Mouse (Mus musculus) right cerebral cortex, postnatal 10 days (tissue): ENCODE data around the gene Calhm1.

Experiments
- DNase-seq, 2 experiments: peaks; one replicate each; pipeline ENCODE4 v3.0.0; 2021; ENCODE audit warnings: low spot score in 2 of 2

Gene Calhm1

GRCm38 (mm10) chr19:47144154-47144553, at the start of gene Calhm1:
Gene Calhm1, minus strand, starts transcription at chr19:47144254.
- no peak for DNase-seq

GRCm38 (mm10) chr19:47192158-47192557, 48.1 kb upstream of the Calhm1 start:
- no peak for DNase-seq

GRCm38 (mm10) chr19:47188515-47189128, 44.6 kb upstream of the Calhm1 start:
- no peak for DNase-seq

DNA sequence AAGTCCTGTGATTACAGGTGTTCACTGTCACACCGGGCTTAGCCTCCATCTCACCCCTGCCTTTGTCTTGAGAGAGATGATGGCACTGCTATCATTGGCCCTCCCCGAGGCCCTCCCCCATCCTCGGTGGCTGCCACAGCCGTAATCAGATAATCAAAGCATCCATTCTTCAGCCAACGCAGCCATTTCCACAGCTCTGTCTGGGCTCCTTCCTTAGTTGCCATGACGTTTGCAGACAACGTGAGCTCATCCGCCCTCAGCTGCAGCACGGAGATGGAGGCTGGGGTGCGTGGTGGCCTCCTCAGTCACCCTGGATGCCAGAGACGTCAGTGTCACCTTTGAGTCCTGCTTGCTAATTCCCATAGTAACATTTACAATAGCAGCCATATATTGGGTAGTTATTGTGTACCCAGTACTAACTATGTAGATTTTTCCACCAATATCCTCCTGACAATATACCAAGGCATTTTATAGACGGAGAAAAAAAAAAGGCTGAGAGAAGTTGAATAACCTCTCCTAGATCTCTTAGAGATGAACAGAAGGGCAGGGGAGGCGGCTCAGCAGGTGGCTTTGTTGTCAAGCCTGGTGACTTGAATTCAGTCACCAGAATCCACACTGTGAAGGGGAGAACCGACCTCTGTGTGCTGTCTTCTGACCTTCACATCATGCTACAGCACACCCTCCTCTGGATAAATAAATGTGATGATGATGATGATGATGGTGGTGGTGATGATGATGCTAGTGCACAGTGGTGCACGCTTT, 42.6 kb upstream of the Calhm1 start:
- peak; percentile 51 to 59 for DNase-seq

DNA sequence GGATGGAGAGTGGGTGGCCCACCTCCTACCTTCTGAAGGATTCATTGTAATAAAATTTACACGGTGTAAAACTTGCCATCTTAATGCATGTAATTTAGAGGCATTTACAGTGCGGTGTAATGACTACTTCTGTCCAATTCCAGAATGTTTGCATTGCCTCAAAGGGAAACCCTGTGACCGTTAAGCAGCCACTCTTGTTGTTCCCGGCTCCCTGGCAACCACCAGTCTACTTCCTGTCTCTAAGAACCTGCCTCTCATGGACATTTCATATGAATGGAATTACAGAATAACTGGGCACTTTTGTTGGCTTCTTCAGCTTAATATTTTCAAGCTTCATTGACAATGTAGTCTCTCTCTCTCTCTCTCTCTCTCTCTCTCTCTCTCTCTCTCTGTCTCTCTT, 40.7 kb upstream of the Calhm1 start:
- DNase-seq: no peak

- DNase-seq: no peak
Observed at GRCm38 (mm10) chr19:47184221-47184620, 40.2 kb upstream of the Calhm1 start.

DNA sequence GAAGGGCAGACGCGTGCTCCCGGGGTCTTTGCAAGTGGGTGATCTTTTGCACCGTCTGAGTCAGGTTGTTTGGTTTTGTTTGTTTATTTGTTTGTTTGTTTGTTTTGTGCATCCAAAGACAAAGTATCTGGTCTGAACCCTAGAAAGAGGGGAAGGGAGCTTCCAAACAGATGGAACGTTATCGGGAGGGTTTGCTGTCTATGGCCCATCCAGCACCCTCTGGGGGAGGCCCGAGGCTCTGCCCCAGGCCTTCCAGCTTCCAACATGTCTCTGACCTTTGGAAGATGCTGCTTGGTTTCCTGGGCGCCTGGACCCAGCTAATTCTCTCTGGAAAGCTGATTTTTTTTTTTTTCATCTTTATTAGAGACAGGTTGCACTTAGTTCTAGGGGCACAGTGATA, 36.0 kb upstream of the Calhm1 start:
- DNase-seq: no peak

GRCm38 (mm10) chr19:47179272-47179809, 35.3 kb upstream of the Calhm1 start:
- peak; percentile 63 to 69 for DNase-seq

GRCm38 (mm10) chr19:47178431-47179271, 34.6 kb upstream of the Calhm1 start, which contains the start of gene Neurl1a:
Gene Neurl1a, plus strand, starts transcription at chr19:47178820.
- DNase-seq: peak; percentile 74 to 81

- peak; percentile 54 to 61 for DNase-seq
Observed at GRCm38 (mm10) chr19:47178001-47178400, 33.9 kb upstream of the Calhm1 start.

DNA sequence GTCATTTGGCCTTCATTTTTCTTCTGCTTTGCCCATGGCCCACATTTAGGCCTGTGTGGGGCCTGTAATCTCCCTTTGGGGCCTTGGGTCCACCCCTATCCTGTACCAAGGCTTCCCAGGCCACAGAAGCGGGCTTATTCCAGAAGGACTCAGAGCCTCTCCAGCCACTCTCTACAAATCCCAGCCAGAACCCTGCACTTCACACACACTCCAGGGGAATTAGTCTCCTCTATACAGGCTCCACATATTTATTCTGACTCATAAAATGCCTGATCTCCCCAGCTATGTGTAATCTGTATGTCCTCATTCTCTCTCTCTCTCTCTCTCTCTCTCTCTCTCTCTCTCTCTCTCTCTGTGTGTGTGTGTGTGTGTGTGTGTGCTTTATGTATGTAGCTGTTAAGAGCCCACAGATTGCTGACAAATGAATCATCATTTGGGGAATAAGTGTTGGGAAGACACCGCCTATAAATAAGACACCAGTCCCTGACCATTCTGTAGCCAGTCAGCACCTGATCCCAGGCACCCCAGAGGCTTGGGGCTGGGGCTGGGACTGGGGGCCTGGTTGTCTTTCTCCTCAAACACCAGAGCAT, 33.0 kb upstream of the Calhm1 start:
- no peak for DNase-seq

- no peak for DNase-seq
Observed at GRCm38 (mm10) chr19:47175472-47175871, 31.4 kb upstream of the Calhm1 start.

GRCm38 (mm10) chr19:47174515-47174914, 30.5 kb upstream of the Calhm1 start:
- no peak for DNase-seq

GRCm38 (mm10) chr19:47168793-47169412, 24.8 kb upstream of the Calhm1 start:
- peak; percentile 84 to 91 for DNase-seq

GRCm38 (mm10) chr19:47168223-47168622, 24.2 kb upstream of the Calhm1 start:
- DNase-seq: no peak

DNA sequence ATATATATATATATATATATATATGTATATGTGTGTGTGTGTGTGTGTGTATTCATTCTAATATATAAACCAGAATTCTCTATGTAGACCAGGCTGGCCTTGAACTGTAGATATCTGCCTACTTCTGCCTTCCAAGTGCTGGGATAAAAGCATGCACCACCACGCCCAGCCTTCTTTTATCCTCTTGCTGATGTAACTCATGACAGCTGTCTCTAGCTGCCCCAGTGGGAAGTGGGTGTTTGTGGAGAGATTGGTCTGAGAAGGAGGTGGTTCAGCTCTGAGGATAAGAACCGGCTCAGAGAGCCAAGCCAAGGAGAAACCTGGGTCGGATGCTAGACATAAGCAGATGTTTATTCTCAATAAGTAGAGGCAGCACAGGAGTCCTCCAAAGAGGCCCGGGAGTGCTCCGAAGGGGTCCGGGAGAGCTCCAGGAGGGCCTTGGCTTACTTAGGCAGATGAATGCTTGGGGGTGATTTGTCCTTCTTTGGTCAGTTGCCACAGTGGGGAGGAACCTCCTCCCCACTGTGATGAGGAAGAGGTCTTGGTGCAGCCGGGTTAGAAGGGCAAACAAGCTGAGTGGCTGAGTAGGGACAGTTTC, 23.7 kb upstream of the Calhm1 start:
- no peak for DNase-seq

DNA sequence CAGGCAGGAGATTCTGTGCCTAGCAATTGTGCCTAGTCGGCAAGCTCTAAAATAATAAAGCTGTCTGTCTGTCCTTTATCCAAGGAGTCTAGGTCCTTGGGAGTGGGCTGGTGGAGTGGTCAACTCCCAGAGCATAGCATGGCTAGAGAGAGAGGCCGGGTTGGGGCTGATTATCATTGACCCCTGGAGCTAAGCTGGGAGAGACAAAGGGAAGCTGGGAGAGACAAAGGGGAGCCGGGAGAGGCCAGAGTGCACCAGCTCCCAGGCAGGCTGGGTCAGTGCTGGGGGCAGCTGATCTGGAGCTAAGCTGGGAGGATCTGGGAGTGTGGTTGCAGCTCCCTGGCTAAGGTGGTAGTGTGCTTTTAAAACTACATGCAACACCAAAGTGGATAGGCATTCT, 22.7 kb upstream of the Calhm1 start:
- no peak for DNase-seq

- DNase-seq: no peak
Observed at GRCm38 (mm10) chr19:47163176-47163744, 19.2 kb upstream of the Calhm1 start.

DNA sequence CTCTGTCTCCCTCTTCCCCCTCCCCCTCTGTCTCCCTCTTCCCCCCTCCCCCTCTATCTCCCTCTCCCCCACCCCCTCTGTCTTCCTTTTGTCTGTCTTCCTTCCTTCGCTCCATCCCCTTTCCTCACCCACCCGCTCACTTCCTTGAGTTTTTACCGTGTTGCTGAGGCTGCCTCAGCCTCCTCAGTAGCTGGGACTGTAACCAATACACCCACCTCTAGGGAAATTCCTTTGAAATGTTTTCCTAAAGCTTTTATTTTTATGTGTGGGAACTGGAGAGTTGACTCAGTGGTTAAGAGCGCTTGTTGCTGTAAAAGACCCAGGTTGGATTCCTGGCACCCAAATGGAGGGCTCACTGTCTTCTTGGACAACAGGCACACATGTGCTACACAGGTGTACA, 17.6 kb upstream of the Calhm1 start:
- DNase-seq: no peak

GRCm38 (mm10) chr19:47157664-47158063, 13.6 kb upstream of the Calhm1 start, which contains the start of gene Calhm3:
Gene Calhm3, minus strand, starts transcription at chr19:47157764.
- DNase-seq: no peak
